Mouse (Mus musculus) layer of hippocampus, postnatal 14 days (tissue): ENCODE results near the gene Micall1. TPM values are rescaled to one million over a fixed set of nuclear protein-coding genes. Genes with fewer than 3 reads are reported as not detected.

Experiments
- DNase-seq, 2 experiments: peaks; one replicate each; pipeline ENCODE4 v3.0.0; 2021 to 2022; ENCODE audit warnings: low spot score in 2 of 2, mixed read lengths in 1 of 2
- long read RNA-seq, 2 experiments: library from polyadenylated mRNA; stranded (forward); transcript quantifications; one replicate each; pipeline ENCODE4 v2.0.0; 2021
- total RNA-seq, 2 experiments: library from RNA; stranded (reverse); gene quantifications; 2 replicates each; pipeline ENCODE4 v1.2.3; 2021

Gene Micall1
- 10 to 100 TPM; 36.5 to 39.3 TPM for total RNA-seq
- long read RNA-seq, experiment 1, full-length matches to known transcripts: 7 of 14 reads
- long read RNA-seq, experiment 1, partial matches to known transcripts: 1 of 14 reads
- long read RNA-seq, experiment 1, other reads (novel, unspliced or antisense): 6 of 14 reads
- long read RNA-seq, experiment 2, full-length matches to known transcripts: 4 of 17 reads
- long read RNA-seq, experiment 2, partial matches to known transcripts: 0 of 17 reads
- long read RNA-seq, experiment 2, other reads (novel, unspliced or antisense): 13 of 17 reads

GRCm38 (mm10) chr15:79108421-79109320 is at the start of gene Micall1:
Gene Micall1, plus strand, starts transcription at chr15:79108898.
- DNase-seq: no peak

- DNase-seq: no peak
Measured at GRCm38 (mm10) chr15:79060887-79061565, 47.7 kb upstream of the Micall1 start.

GRCm38 (mm10) chr15:79062376-79063159 is 46.1 kb upstream of the Micall1 start, which contains the start of gene Ankrd54:
Gene Ankrd54, minus strand, starts transcription at chr15:79062893.
- DNase-seq: peak; percentile 98 to 99

GRCm38 (mm10) chr15:79063160-79063740 is 45.4 kb upstream of the Micall1 start:
- no peak for DNase-seq

- DNase-seq: no peak
Measured at GRCm38 (mm10) chr15:79065086-79065770, 43.5 kb upstream of the Micall1 start.

- DNase-seq: no peak
Measured at GRCm38 (mm10) chr15:79066276-79066675, 42.4 kb upstream of the Micall1 start.

GRCm38 (mm10) chr15:79067631-79068030 is 41.1 kb upstream of the Micall1 start:
- DNase-seq: no peak

GRCm38 (mm10) chr15:79068416-79068815 is 40.3 kb upstream of the Micall1 start:
- no peak for DNase-seq

- DNase-seq: peak in 1 of 2 experiments; percentile 49
Measured at GRCm38 (mm10) chr15:79071117-79072039, 37.3 kb upstream of the Micall1 start.

- DNase-seq: no peak
Measured at GRCm38 (mm10) chr15:79073752-79074151, 34.9 kb upstream of the Micall1 start.

GRCm38 (mm10) chr15:79074446-79074845 is 34.3 kb upstream of the Micall1 start:
- no peak for DNase-seq

- DNase-seq: peak; percentile 73 to 91
Measured at GRCm38 (mm10) chr15:79074913-79075532, 33.7 kb upstream of the Micall1 start, which contains the start of gene Eif3l. Gene Eif3l, plus strand, starts transcription at chr15:79075179.

GRCm38 (mm10) chr15:79075658-79076365 is 32.9 kb upstream of the Micall1 start:
- no peak for DNase-seq

GRCm38 (mm10) chr15:79079567-79079966 is 29.1 kb upstream of the Micall1 start:
- no peak for DNase-seq

- DNase-seq: no peak
Measured at GRCm38 (mm10) chr15:79092284-79092683, 16.4 kb upstream of the Micall1 start.

- no peak for DNase-seq
Measured at GRCm38 (mm10) chr15:79093083-79093839, 15.4 kb upstream of the Micall1 start.

GRCm38 (mm10) chr15:79095483-79095882 is 13.2 kb upstream of the Micall1 start:
- no peak for DNase-seq
